ENCODE assay signal across 13 mouse cellular contexts in genomic region chr5:151248671-151249620, GRCm38 (mm10). TPM values are rescaled to one million over a fixed set of nuclear protein-coding genes. Genes with fewer than 3 reads are reported as not detected.
DNase-seq lines count a peak whose midpoint lies in the region; ATAC-seq lines count a peak whose summit lies in the region.
"Had no signal": no experiment of that assay in that cellular context is flagged by ENCODE, and none has a peak within 500 bp of the region (broad histone marks: within the 10 kb centered on the region; RNA-seq: fewer than 3 reads in every experiment).

No protein-coding gene starts in this region.

- H3K27me3 ChIP-seq in heart, embryonic 13.5 days (replicated peaks) = peaks cover 18% of the 10 kb centered on the region; the same call in 1 of the 2 replicates
- H3K27me3 ChIP-seq in neural tube, embryonic 11.5 days (ENCODE audit: control insufficient read depth, insufficient read depth, low read length) = no peaks in the 10 kb centered on the region
- no peaks in the 10 kb centered on the region for H3K27me3 ChIP-seq in neural tube, embryonic 15.5 days (replicated peaks)
- H3K27me3 ChIP-seq in erythroblast, embryonic 14.5 days (ENCODE audit: control insufficient read depth) = no peaks in the 10 kb centered on the region
- no peaks in the 10 kb centered on the region for H3K27me3 ChIP-seq in neural tube, embryonic 13.5 days

- peaks cover 41% of the 10 kb centered on the region for H3K4me1 ChIP-seq in heart, embryonic 13.5 days
- peaks cover 15% of the 10 kb centered on the region; the same call in 1 of the 2 replicates for H3K4me1 ChIP-seq in neural tube, embryonic 11.5 days (ENCODE audit: control insufficient read depth, insufficient read depth, low read length)
- H3K4me1 ChIP-seq in neural tube, embryonic 15.5 days = peaks cover 12% of the 10 kb centered on the region; the same call in 1 of the 2 replicates
- peaks cover 46% of the 10 kb centered on the region for H3K4me1 ChIP-seq in erythroblast, embryonic 14.5 days (ENCODE audit: control insufficient read depth)
- peaks cover 27% of the 10 kb centered on the region for H3K4me1 ChIP-seq in neural tube, embryonic 13.5 days (replicated peaks)

- no peak overlapping the region for H3K4me3 ChIP-seq in heart, embryonic 13.5 days
- no peak overlapping the region for H3K4me3 ChIP-seq in neural tube, embryonic 11.5 days (ENCODE audit: low read depth, low read length)
- H3K4me3 ChIP-seq in neural tube, embryonic 15.5 days (replicated peaks) = no peak overlapping the region
- peak overlapping the region; percentile 48 for H3K4me3 ChIP-seq in erythroblast, embryonic 14.5 days (replicated peaks)
- H3K4me3 ChIP-seq in neural tube, embryonic 13.5 days = no peak overlapping the region
- H3K4me3 ChIP-seq: embryonic facial prominence, embryonic 10.5 days had no signal

- 55% methylated on average over 10 of the region's 10 CpGs for WGBS in heart, embryonic 13.5 days
- WGBS in neural tube, embryonic 11.5 days = 49% methylated on average over 10 of the region's 10 CpGs
- WGBS in neural tube, embryonic 15.5 days = 28% methylated on average over 10 of the region's 10 CpGs
- 43% methylated on average over 10 of the region's 10 CpGs for WGBS in neural tube, embryonic 13.5 days

- no peaks in the 10 kb centered on the region for H3K36me3 ChIP-seq in heart, embryonic 13.5 days
- H3K36me3 ChIP-seq in neural tube, embryonic 11.5 days (ENCODE audit: control insufficient read depth, insufficient read depth, low read length) = no peaks in the 10 kb centered on the region
- H3K36me3 ChIP-seq in neural tube, embryonic 15.5 days = no peaks in the 10 kb centered on the region
- no peaks in the 10 kb centered on the region for H3K36me3 ChIP-seq in erythroblast, embryonic 14.5 days (ENCODE audit: control insufficient read depth)
- H3K36me3 ChIP-seq in neural tube, embryonic 13.5 days = no peaks in the 10 kb centered on the region
- H3K36me3 ChIP-seq: embryonic facial prominence, embryonic 10.5 days had no signal

- no peak overlapping the region for H3K27ac ChIP-seq in heart, embryonic 13.5 days (replicated peaks)
- no peak overlapping the region for H3K27ac ChIP-seq in neural tube, embryonic 11.5 days (ENCODE audit: low read depth, low read length)
- H3K27ac ChIP-seq in neural tube, embryonic 15.5 days (replicated peaks) = no peak overlapping the region; the same call in 1 of the 2 replicates
- H3K27ac ChIP-seq in neural tube, embryonic 13.5 days (replicated peaks) = 0 out of 2 replicates have a peak overlapping the region, but pooled peaks have one; percentile 46
- H3K27ac ChIP-seq: embryonic facial prominence, embryonic 10.5 days had no signal

- no peak for DNase-seq in heart, adult 11 months
- DNase-seq in neural tube, embryonic 11.5 days (ENCODE audit: low spot score) = no peak
- no peak for DNase-seq in retina, postnatal 1 day
- no peak for DNase-seq in kidney, postnatal 25 days
- DNase-seq: heart, postnatal 14 days; kidney, postnatal 10 days; lung, embryonic 14.5 days had no signal

- no peak for ATAC-seq in heart, embryonic 13.5 days (ENCODE audit: extremely low read depth, insufficient number of reproducible peaks, low FRiP score, low TSS enrichment)
- peak; percentile 56; the same call in 1 of the 2 replicates for ATAC-seq in neural tube, embryonic 11.5 days (ENCODE audit: insufficient read depth, low FRiP score, low TSS enrichment)
- no peak for ATAC-seq in neural tube, embryonic 15.5 days (ENCODE audit: low FRiP score)
- ATAC-seq in neural tube, embryonic 13.5 days (ENCODE audit: low read depth) = 0 out of 2 replicates have a peak, but pooled peaks have one; percentile 69
- ATAC-seq: forebrain, embryonic 14.5 days had no signal

- peak overlapping the region; percentile 19; the same call in 1 of the 2 replicates for H3K9ac ChIP-seq in heart, embryonic 13.5 days
- no peak overlapping the region for H3K9ac ChIP-seq in neural tube, embryonic 11.5 days (ENCODE audit: low read length)
- no peak overlapping the region; the same call in 1 of the 2 replicates for H3K9ac ChIP-seq in neural tube, embryonic 15.5 days (replicated peaks)
- H3K9ac ChIP-seq in neural tube, embryonic 13.5 days = peak overlapping the region; percentile 31; the same call in 1 of the 2 replicates
- H3K9ac ChIP-seq: lung, embryonic 14.5 days had no signal

- H3K9me3 ChIP-seq in heart, embryonic 13.5 days = no peaks in the 10 kb centered on the region
- no peaks in the 10 kb centered on the region for H3K9me3 ChIP-seq in neural tube, embryonic 11.5 days (ENCODE audit: control insufficient read depth, low read length)
- no peaks in the 10 kb centered on the region for H3K9me3 ChIP-seq in neural tube, embryonic 15.5 days (replicated peaks)
- H3K9me3 ChIP-seq in erythroblast, embryonic 14.5 days (ENCODE audit: control insufficient read depth, low read length) = no peaks in the 10 kb centered on the region
- no peaks in the 10 kb centered on the region for H3K9me3 ChIP-seq in neural tube, embryonic 13.5 days
- H3K9me3 ChIP-seq: embryonic facial prominence, embryonic 10.5 days had no signal

- peak overlapping the region; percentile 37 for H3K4me2 ChIP-seq in heart, embryonic 13.5 days
- H3K4me2 ChIP-seq in neural tube, embryonic 11.5 days (ENCODE audit: low read depth) = no peak overlapping the region
- H3K4me2 ChIP-seq in neural tube, embryonic 15.5 days = no peak overlapping the region
- H3K4me2 ChIP-seq in neural tube, embryonic 13.5 days = 0 out of 2 replicates have a peak overlapping the region, but pooled peaks have one; percentile 3
- H3K4me2 ChIP-seq: lung, embryonic 14.5 days had no signal

RNA-seq across cellular contexts. Expression of gene Stard13, which starts 15.3 kb away (rescaled TPM):
- 3.8 and 4.7 TPM in 2 replicates for polyA plus RNA-seq in heart, embryonic 13.5 days (2015; fragmentation: Nextera tagmentation; extraction: Ambion mirVana)
- 7.5 TPM in 2 replicates for polyA plus RNA-seq in neural tube, embryonic 11.5 days (2014; fragmentation: Nextera tagmentation; extraction: Ambion mirVana)
- polyA plus RNA-seq in neural tube, embryonic 15.5 days (2015; fragmentation: Nextera tagmentation; extraction: Ambion mirVana) = 5.9 and 6.0 TPM in 2 replicates
- 0.07 TPM in 1 of 2 replicates, not detected in the other for polyA plus RNA-seq in erythroblast, embryonic 14.5 days (2012)
- 8.5 and 10.0 TPM in 2 replicates for polyA plus RNA-seq in neural tube, embryonic 13.5 days (2015; fragmentation: Nextera tagmentation; extraction: Ambion mirVana)

Comparison
In these comparisons a context has a peak if more than half of its experiments do, and no peak if none do; other contexts are left out.
1. ATAC-seq: peak in neural tube, embryonic 11.5 days (single experiment) and neural tube, embryonic 13.5 days (single experiment); none in heart, embryonic 13.5 days (single experiment) and neural tube, embryonic 15.5 days (single experiment).
2. H3K4me2 ChIP-seq: peak in heart, embryonic 13.5 days (single experiment) and neural tube, embryonic 13.5 days (single experiment); none in neural tube, embryonic 11.5 days (single experiment) and neural tube, embryonic 15.5 days (single experiment).
3. H3K9ac ChIP-seq: peak in heart, embryonic 13.5 days (single experiment) and neural tube, embryonic 13.5 days (single experiment); none in neural tube, embryonic 11.5 days (single experiment) and neural tube, embryonic 15.5 days (single experiment).